Mouse (Mus musculus): ENCODE data around the gene Hoxc10. TPM values are rescaled to one million over a fixed set of nuclear protein-coding genes. Genes with fewer than 3 reads are reported as not detected.
A peak's percentile ranks its signal among the peaks of the same experiment; 100 is the strongest.

Gene Hoxc10
- total RNA-seq, 4 experiments from 2014 or later = not detected

- no peak for DNase-seq (ENCODE audit: low spot score in 2 of 2)
These were observed 1.2 kb downstream of the Hoxc10 start for GRCm38 (mm10) chr15:102967511-102968397.

DNA sequence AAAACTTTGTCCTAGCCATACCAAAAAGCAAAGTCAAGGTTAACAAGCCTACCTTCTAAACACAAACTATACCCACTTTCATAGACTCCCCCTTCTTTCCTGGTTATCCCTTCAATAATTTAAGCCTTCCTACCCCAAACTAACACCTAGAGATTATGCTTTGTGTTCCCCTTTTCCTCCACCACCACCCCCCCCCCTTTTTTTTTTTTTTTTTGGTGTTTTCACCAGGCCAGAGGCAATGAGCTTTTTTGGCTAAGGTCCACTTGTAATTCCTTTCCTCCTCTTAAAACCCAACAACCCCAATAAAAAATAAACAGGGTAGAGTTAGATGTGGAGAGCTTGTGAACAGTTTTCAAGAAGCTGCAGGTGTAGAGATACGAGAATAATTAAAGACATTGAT, 2.7 kb downstream of the Hoxc10 start:
- DNase-seq (ENCODE audit: low spot score in 2 of 2) = no peak

GRCm38 (mm10) chr15:102970740-102971139, 4.1 kb downstream of the Hoxc10 start:
- no peak for DNase-seq (ENCODE audit: low spot score in 2 of 2)

DNA sequence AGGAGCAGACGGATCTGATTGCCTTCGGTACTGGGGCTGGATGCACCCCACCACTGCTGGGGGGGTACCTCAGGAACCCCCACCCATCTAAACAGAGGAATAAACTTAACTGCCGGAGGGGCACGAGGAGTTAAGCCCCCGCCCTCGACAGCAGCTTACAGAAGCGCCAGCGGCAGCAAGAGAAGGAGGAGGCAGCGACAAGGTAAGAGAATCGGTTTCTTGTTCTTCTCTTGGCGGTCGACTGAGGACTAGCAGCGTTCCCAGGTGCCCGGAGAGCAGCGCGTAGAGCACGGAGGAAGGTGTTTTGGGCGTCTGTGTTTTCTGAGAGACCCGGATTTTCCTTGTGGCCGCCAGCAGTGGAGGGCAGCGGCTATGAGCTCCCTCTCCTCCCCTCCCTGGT, 5.7 kb downstream of the Hoxc10 start:
- DNase-seq (ENCODE audit: low spot score in 2 of 2) = no peak

DNA sequence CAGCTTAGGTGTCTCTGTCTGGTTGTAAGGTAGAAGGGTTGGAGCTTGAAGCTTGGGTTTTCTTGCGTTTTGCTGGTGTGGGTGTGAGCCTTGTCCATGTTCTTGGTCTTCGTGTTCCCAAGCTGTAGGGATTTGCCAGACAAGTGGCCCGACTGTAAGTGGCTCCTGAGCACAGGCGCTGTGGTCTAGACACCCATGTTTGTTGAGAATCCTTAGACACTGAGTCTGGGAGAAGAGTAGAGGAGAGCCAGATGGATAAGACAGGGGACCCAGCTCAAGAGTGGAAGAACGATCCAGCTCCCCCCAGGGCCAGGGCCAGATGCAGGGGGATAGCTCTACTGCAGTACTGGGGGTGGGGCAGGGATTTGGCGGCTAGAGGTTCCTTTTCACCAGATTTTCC, 6.2 kb downstream of the Hoxc10 start:
- DNase-seq (ENCODE audit: low spot score in 2 of 2) = no peak

DNA sequence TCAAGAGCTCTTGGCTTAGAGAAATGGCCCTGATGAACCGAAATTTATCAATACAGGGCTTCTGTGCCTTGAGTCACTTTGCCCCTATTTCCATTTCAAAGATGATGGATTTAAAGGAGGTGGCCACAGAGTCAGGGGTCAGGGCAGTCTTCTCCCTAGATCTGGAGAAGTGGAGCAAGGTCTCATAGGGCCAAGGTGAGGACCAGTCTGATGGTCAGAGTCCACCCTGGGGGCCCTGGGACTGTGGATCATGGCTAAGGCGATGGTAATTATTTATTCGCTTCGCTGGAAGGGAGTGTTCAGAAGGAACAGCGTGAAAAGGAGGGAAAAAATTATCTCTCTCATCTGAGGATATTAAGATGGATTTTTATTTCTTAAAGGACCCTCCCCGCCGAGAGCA, 8.4 kb downstream of the Hoxc10 start:
- DNase-seq (ENCODE audit: low spot score in 2 of 2) = no peak

DNA sequence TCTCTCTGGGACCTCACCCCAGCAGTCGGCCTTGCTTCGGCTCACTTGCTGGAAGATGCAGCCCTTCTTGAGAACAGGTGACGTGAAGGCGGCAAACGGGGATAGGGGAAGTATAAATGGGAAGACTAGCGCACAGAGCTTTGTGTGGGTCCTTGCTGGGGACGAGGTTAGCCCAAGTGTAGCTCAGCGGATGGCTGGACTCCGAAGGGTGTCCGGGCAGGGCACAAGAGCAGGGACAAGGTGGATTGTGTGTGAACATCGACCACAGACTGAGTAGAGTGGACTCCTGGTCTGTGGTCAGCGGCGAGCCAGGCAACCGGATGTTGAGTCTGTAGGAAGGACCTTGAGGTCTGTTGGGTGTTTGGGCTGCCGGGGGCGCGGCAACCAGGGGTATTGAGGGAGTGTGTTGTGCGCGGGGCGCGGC, 9.1 kb downstream of the Hoxc10 start:
- no peak for DNase-seq (ENCODE audit: low spot score in 2 of 2)

GRCm38 (mm10) chr15:102976171-102976570, 9.6 kb downstream of the Hoxc10 start, which contains the start of gene Hoxc9:
Hoxc9 (plus strand) TSS chr15:102976439.
- DNase-seq (ENCODE audit: low spot score in 2 of 2) = no peak

- no peak for DNase-seq (ENCODE audit: low spot score in 2 of 2)
These were observed 10.2 kb downstream of the Hoxc10 start for GRCm38 (mm10) chr15:102976631-102977422.

DNA sequence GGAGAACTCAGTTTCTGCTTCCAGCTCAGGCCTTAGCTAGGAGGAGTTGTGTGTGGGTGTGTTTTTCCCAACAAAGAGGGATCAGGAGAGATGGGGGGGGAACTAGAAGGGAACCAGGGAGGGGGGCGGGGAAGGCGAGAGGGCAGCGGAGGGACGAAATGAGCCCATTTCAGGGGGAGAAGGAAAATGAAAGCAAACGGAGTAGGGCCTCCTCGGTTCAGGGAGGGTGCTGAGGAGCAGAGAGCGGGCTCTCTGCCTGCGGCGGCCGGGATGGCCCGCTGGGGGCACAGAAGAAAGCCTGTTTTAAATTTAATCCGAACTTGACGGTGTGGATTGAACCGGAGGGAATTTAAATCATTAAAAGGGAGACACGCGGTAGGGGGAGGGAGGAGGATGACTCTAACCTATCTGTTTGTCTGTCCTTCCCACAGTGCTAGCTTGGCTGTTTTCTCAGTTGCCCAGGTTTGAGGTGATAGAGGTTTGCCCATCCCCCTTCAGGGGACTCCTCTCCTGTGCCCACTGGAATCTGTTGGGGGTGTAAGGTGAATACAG, 10.9 kb downstream of the Hoxc10 start:
- DNase-seq (ENCODE audit: low spot score in 2 of 2) = no peak

GRCm38 (mm10) chr15:102978615-102979515, 12.3 kb downstream of the Hoxc10 start:
- DNase-seq (ENCODE audit: low spot score in 2 of 2) = no peak

GRCm38 (mm10) chr15:102979936-102980335, 13.3 kb downstream of the Hoxc10 start:
- DNase-seq (ENCODE audit: low spot score in 2 of 2) = no peak

- DNase-seq (ENCODE audit: low spot score in 2 of 2) = no peak
These were observed 13.8 kb downstream of the Hoxc10 start for GRCm38 (mm10) chr15:102980352-102980751.

GRCm38 (mm10) chr15:102980912-102981311, 14.3 kb downstream of the Hoxc10 start:
- no peak for DNase-seq (ENCODE audit: low spot score in 2 of 2)

DNA sequence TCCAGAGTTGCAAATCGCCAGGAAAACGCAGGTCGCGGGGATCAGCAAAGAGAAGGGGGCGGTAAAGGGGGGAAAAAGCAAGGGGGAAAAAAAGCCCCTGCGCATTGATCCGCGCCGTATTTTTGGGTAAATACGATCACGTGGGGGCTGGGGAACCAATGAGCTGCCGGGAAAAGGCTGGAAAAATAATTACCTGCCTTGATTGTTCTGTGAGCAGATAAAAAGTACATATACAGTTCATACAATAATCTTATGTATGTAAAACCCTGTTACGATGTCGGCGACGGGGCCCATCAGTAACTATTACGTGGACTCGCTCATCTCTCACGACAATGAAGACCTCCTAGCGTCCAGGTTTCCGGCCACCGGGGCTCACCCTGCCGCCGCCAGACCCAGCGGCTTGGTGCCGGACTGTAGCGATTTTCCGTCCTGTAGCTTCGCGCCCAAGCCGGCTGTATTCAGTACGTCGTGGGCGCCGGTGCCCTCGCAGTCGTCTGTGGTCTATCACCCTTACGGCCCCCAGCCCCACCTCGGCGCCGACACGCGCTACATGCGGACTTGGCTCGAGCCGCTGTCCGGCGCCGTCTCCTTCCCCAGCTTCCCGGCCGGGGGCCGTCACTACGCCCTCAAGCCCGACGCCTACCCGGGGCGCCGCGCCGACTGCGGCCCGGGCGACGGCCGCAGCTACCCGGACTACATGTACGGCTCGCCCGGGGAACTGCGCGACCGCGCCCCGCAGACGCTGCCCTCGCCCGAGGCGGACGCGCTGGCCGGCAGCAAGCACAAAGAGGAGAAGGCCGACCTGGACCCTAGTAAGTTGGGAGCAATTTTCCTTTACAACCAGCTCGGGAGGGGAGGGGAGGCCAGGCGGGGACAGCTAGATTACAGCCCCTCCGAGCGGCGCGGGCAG, 15.0 kb downstream of the Hoxc10 start:
- no peak for DNase-seq (ENCODE audit: low spot score in 2 of 2)

- no peak for DNase-seq (ENCODE audit: low spot score in 2 of 2)
These were observed 17.1 kb downstream of the Hoxc10 start for GRCm38 (mm10) chr15:102983716-102984115.

GRCm38 (mm10) chr15:102984521-102984920, 17.9 kb downstream of the Hoxc10 start:
- DNase-seq (ENCODE audit: low spot score in 2 of 2) = no peak

GRCm38 (mm10) chr15:102984925-102985324, 18.3 kb downstream of the Hoxc10 start:
- no peak for DNase-seq (ENCODE audit: low spot score in 2 of 2)

DNA sequence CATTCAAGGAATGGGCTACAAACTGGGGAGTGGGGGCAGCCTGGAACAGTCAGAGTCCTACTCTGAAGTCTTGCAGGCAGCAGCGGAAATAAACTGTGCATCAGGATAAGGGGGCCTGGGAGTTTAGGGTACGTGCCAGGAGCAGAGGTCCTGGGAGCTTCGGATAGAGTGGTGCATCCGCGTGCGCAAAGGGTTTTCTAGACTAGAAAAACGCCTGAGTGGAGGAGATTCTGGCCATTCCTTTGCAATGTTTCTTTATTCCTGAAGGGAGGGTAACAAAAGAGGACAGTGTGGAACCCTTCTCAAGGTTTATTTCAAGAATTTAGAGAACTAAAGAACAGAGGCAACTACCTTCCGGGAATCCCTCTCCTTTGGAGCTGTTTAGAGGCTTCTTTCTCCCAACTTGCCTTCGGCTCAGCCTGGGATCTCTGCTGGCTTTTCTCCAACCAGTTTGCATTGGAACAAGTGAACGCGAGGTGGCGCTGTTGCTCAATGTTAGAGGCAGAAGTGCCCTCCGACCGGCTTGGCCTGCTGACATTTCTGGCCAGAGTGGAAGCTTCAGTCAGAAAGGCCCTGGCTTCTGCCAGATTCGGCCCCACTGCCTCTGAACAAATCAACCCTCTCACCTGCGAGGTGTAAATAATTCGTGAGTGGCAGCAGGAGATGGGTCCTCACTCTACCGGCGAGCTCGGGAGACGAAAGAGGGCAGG, 20.7 kb downstream of the Hoxc10 start:
- peak; percentile 46 to 90 for DNase-seq (ENCODE audit: low spot score in 2 of 2)
